Comparison of ENCODE assay signal across 7 mouse cellular contexts in the genomic region with DNA sequence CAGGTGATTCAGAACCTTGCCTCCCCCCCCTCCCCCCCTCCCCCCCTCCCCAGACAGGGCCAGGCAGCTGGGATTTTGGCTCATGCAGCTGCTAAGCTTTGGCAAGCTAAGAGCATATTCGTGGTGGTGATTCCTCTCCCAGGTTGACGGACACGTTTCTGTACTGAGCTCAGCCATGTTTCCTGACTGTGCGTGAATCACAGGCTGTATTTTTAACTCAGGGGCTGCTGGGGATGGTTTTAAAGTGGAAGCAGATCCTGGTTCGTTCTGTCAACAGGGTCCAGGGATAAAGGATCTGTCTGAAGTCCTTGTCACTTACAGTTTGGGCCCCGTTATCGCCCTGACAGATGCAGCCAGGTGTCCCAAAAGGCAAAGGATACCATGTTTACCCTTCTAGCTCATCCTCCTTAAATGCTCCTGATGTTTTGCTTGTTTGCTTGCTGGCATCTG. TPM values are rescaled to one million over a fixed set of nuclear protein-coding genes. Genes with fewer than 3 reads are reported as not detected.
DNase-seq lines count a peak whose midpoint lies in the region; ATAC-seq and TF ChIP-seq lines count a peak whose summit lies in the region.

No protein-coding gene starts in this region.

- peak overlapping the region; percentile 67 for H3K4me2 ChIP-seq in lung, embryonic 14.5 days
- H3K4me2 ChIP-seq in heart, embryonic 16.5 days (ENCODE audit: low read depth, low read length), result peak overlapping the region; percentile 37
- H3K4me2 ChIP-seq in midbrain, embryonic 13.5 days (replicated peaks), result peak overlapping the region; percentile 67

- peaks cover 70% of the 10 kb centered on the region for H3K4me1 ChIP-seq in lung, embryonic 14.5 days (ENCODE audit: insufficient read depth)
- peaks cover 16% of the 10 kb centered on the region for H3K4me1 ChIP-seq in cortical plate, adult 2 months (ENCODE audit: control insufficient read depth, insufficient read depth, low read length)
- peaks cover 75% of the 10 kb centered on the region for H3K4me1 ChIP-seq in heart, embryonic 16.5 days (ENCODE audit: control insufficient read depth, insufficient read depth, low read length)
- peaks cover 81% of the 10 kb centered on the region for H3K4me1 ChIP-seq in midbrain, embryonic 13.5 days (replicated peaks)

- H3K27ac ChIP-seq in lung, embryonic 14.5 days (ENCODE audit: low read depth), result peak overlapping the region; percentile 97
- H3K27ac ChIP-seq in cortical plate, adult 2 months (ENCODE audit: insufficient read depth, low read length), result peak overlapping the region; percentile 98
- peak overlapping the region; percentile 92 for H3K27ac ChIP-seq in heart, embryonic 16.5 days (ENCODE audit: low read length)
- peak overlapping the region; percentile 99 for H3K27ac ChIP-seq in midbrain, embryonic 13.5 days

- H3K36me3 ChIP-seq in lung, embryonic 14.5 days (ENCODE audit: insufficient read depth), result no peaks in the 10 kb centered on the region
- H3K36me3 ChIP-seq in heart, embryonic 16.5 days (ENCODE audit: control insufficient read depth, insufficient read depth), result no peaks in the 10 kb centered on the region
- no peaks in the 10 kb centered on the region for H3K36me3 ChIP-seq in midbrain, embryonic 13.5 days

- WGBS in lung, embryonic 14.5 days, result 8% methylated on average over 7 of the region's 7 CpGs
- WGBS in heart, embryonic 16.5 days, result 11% methylated on average over 7 of the region's 7 CpGs
- 7% methylated on average over 7 of the region's 7 CpGs for WGBS in midbrain, embryonic 13.5 days

- no peaks in the 10 kb centered on the region for H3K27me3 ChIP-seq in lung, embryonic 14.5 days (ENCODE audit: insufficient read depth, low read length)
- no peaks in the 10 kb centered on the region for H3K27me3 ChIP-seq in heart, embryonic 16.5 days (ENCODE audit: control insufficient read depth, insufficient read depth, low read length)
- H3K27me3 ChIP-seq in midbrain, embryonic 13.5 days, result no peaks in the 10 kb centered on the region

- H3K9me3 ChIP-seq in lung, embryonic 14.5 days (ENCODE audit: low read depth, low read length), result no peaks in the 10 kb centered on the region
- H3K9me3 ChIP-seq in heart, embryonic 16.5 days (replicated peaks; ENCODE audit: control insufficient read depth, low read length), result no peaks in the 10 kb centered on the region
- no peaks in the 10 kb centered on the region for H3K9me3 ChIP-seq in midbrain, embryonic 13.5 days

- H3K9ac ChIP-seq in lung, embryonic 14.5 days, result peak overlapping the region; percentile 25; the same call in 1 of the 2 replicates
- H3K9ac ChIP-seq in heart, embryonic 16.5 days (ENCODE audit: low read length), result peak overlapping the region; percentile 62
- H3K9ac ChIP-seq in midbrain, embryonic 13.5 days (replicated peaks), result peak overlapping the region; percentile 68

- no peak for ATAC-seq in lung, embryonic 14.5 days (ENCODE audit: insufficient read depth)
- ATAC-seq in heart, embryonic 16.5 days (replicated peaks; ENCODE audit: extremely low read depth, insufficient read depth, low FRiP score), result no peak
- ATAC-seq in midbrain, embryonic 13.5 days, result no peak

- 0 out of 2 replicates have a peak, but pooled peaks have one; percentile 18 for TF ChIP-seq POLR2A in cortical plate, adult 2 months (IDR thresholded peaks at IDR 0.05; ENCODE audit: extremely low read depth, insufficient read depth, low read length)

- peak; percentile 50 for DNase-seq in lung, embryonic 14.5 days
- DNase-seq in lung, postnatal 4 days, result no peak
- DNase-seq in layer of hippocampus, postnatal 36 days, result no peak
- no peak for DNase-seq in ovary, postnatal 14 days (ENCODE audit: low spot score)

- no peak overlapping the region for H3K4me3 ChIP-seq in lung, embryonic 14.5 days (ENCODE audit: low read depth, low read length)
- H3K4me3 ChIP-seq in cortical plate, adult 2 months (ENCODE audit: insufficient read depth, low read length), result no peak overlapping the region
- H3K4me3 ChIP-seq in heart, embryonic 16.5 days (ENCODE audit: low read length), result no peak overlapping the region
- peak overlapping the region; percentile 32; the same call in 1 of the 2 replicates for H3K4me3 ChIP-seq in midbrain, embryonic 13.5 days (replicated peaks)

- TF ChIP-seq CTCF in lung, embryonic 14.5 days (IDR thresholded peaks at IDR 0.05; ENCODE audit: low read depth), result no peak
- TF ChIP-seq CTCF in cortical plate, adult 2 months (IDR thresholded peaks at IDR 0.05; ENCODE audit: extremely low read depth, insufficient read depth, low read length), result no peak

RNA-seq across cellular contexts. Expression of a gene that starts 11.9 kb away (rescaled TPM):
- polyA plus RNA-seq in lung, embryonic 14.5 days (2014; fragmentation: Nextera tagmentation; extraction: Ambion mirVana), result 44.6 and 44.8 TPM in 2 replicates
- 35.7 and 37.1 TPM in 2 replicates for polyA plus RNA-seq in cortical plate, adult 2 months (2012; rRNA removed)
- polyA plus RNA-seq in heart, embryonic 16.5 days (2015; fragmentation: Nextera tagmentation; extraction: Ambion mirVana), result 25.4 and 32.4 TPM in 2 replicates
- polyA plus RNA-seq in midbrain, embryonic 13.5 days (2015; fragmentation: Nextera tagmentation; extraction: Ambion mirVana), result 65.3 and 75.5 TPM in 2 replicates
- 10 to 100 TPM; 68.3 to 69.5 TPM for total RNA-seq in layer of hippocampus, postnatal 36 days (2021)

RNA-seq across cellular contexts. Expression of a gene that starts 50.4 kb away (rescaled TPM):
- polyA plus RNA-seq in lung, embryonic 14.5 days (2014; fragmentation: Nextera tagmentation; extraction: Ambion mirVana), result 22.4 and 24.3 TPM in 2 replicates
- polyA plus RNA-seq in cortical plate, adult 2 months (2012; rRNA removed), result 83.7 and 84.4 TPM in 2 replicates
- 25.1 and 25.9 TPM in 2 replicates for polyA plus RNA-seq in heart, embryonic 16.5 days (2015; fragmentation: Nextera tagmentation; extraction: Ambion mirVana)
- polyA plus RNA-seq in midbrain, embryonic 13.5 days (2015; fragmentation: Nextera tagmentation; extraction: Ambion mirVana), result 49.8 and 51.2 TPM in 2 replicates
- 10 to 100 TPM; 66.6 to 72.9 TPM for total RNA-seq in layer of hippocampus, postnatal 36 days (2021)
